Mouse (Mus musculus) thymus, postnatal 36 days (tissue): ENCODE measurements around the gene Gm10591.
"Not testable (repeated sequence)": the region's sequence is repeated elsewhere in the genome, so short reads cannot be mapped to it uniquely, and the experiment has no call there.

ENCODE experiments used
- DNase-seq, 2 experiments: peaks; one replicate each; pipeline ENCODE4 v3.0.0; 2022; ENCODE audit warnings: mixed read lengths in 2 of 2

Gene Gm10591

GRCm38 (mm10) chr4:42611895-42612294 is at the start of gene Gm10591:
Gm10591 (plus strand) TSS chr4:42612195.
- not testable (repeated sequence) for DNase-seq

DNA sequence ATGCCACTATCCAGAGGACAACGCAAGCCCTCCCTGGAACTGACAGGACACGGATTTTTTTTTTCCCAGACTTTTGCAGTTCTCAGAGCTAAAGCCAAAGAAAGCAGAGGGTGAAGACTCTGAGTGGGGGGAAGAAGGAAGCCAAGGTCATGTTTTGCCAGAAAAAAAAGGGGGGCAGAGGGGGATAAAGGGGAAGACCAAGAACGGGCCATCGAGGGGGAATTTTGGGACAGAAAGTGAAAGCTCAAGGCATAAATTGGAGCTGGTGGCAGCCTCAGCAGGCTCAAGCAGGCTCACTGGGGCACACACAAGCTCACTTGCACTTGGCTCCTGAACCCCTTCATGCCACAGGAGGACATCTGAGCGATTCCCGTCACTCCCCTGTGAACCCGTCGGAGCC is 17.4 kb downstream of the Gm10591 start, which contains the start of gene Gm2564:
Gene Gm2564, plus strand, starts transcription at position 301 of the 400 bp plus-strand sequence.
- DNase-seq: not testable (repeated sequence)

- not testable (repeated sequence) for DNase-seq
Observed at GRCm38 (mm10) chr4:42654951-42655350, 43.0 kb downstream of the Gm10591 start, which contains the start of gene Ccl27b. Ccl27b (plus strand) TSS chr4:42655251.

DNA sequence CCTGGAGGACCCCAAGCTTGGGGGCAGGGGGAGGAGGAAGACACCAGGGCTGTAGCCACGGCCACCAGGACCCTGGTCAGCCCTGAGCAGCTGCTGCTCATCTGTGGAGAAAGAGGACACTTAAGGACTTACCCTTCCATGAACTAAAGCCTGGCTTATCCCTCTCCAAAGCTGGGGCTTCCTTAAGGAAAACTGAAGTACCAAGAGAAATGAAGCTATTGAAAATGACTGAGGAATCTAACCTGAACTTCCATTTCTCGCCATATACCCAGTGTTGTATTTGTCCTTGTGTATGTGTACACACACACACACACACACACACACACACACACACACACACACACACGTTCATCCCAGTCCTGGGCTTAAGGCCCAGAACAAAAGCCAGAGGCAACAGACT is 49.8 kb downstream of the Gm10591 start, which contains the start of gene Il11ra2:
Gene Il11ra2, minus strand, starts transcription at position 101 of the 400 bp plus-strand sequence.
- DNase-seq: not testable (repeated sequence)
